Mouse (Mus musculus): Measurements from ENCODE around the gene Asb10. TPM values are rescaled to one million over a fixed set of nuclear protein-coding genes. Genes with fewer than 3 reads are reported as not detected.

Gene Asb10
- polyA plus RNA-seq, 1 experiment from 2014 or later = 0.40 TPM

Other genes starting within 250 kb of the Asb10 start
- gene Kcnh2, start 189.4 kb downstream of the Asb10 start, polyA plus RNA-seq (2015; fragmentation: Nextera tagmentation; extraction: Ambion mirVana) = 6.7 and 7.6 TPM in 2 replicates
- gene Nos3, start 176.2 kb downstream of the Asb10 start, polyA plus RNA-seq (2015; fragmentation: Nextera tagmentation; extraction: Ambion mirVana) = 7.4 and 7.9 TPM in 2 replicates
- 1.6 and 2.4 TPM in 2 replicates for gene Atg9b, start 148.8 kb downstream of the Asb10 start, polyA plus RNA-seq (2015; fragmentation: Nextera tagmentation; extraction: Ambion mirVana)
- gene Abcb8, start 147.3 kb downstream of the Asb10 start, polyA plus RNA-seq (2015; fragmentation: Nextera tagmentation; extraction: Ambion mirVana) = 66.2 and 79.0 TPM in 2 replicates
- gene Asic3, start 127.6 kb downstream of the Asb10 start, polyA plus RNA-seq (2015; fragmentation: Nextera tagmentation; extraction: Ambion mirVana) = 0.14 TPM in 1 of 2 replicates, not detected in the other
- gene Cdk5, start 117.4 kb downstream of the Asb10 start, polyA plus RNA-seq (2015; fragmentation: Nextera tagmentation; extraction: Ambion mirVana) = 35.5 and 38.3 TPM in 2 replicates
- 41.1 and 46.9 TPM in 2 replicates for gene Slc4a2, start 117.1 kb downstream of the Asb10 start, polyA plus RNA-seq (2015; fragmentation: Nextera tagmentation; extraction: Ambion mirVana)
- gene Fastk, start 95.7 kb downstream of the Asb10 start, polyA plus RNA-seq (2015; fragmentation: Nextera tagmentation; extraction: Ambion mirVana) = 104 and 110 TPM in 2 replicates
- 22.4 and 23.6 TPM in 2 replicates for gene Tmub1, start 93.1 kb downstream of the Asb10 start, polyA plus RNA-seq (2015; fragmentation: Nextera tagmentation; extraction: Ambion mirVana)
- gene Agap3, start 88.8 kb downstream of the Asb10 start, polyA plus RNA-seq (2015; fragmentation: Nextera tagmentation; extraction: Ambion mirVana) = 28.7 and 28.9 TPM in 2 replicates
- 0.06 TPM in 1 of 2 replicates, not detected in the other for gene Gbx1, start 13.8 kb downstream of the Asb10 start, polyA plus RNA-seq (2015; fragmentation: Nextera tagmentation; extraction: Ambion mirVana)
- gene 4931409K22Rik, start 15.8 kb upstream of the Asb10 start, polyA plus RNA-seq (2015; fragmentation: Nextera tagmentation; extraction: Ambion mirVana) = 0.05 and 0.08 TPM in 2 replicates
- 86.0 and 87.1 TPM in 2 replicates for gene Abcf2, start 36.5 kb upstream of the Asb10 start, polyA plus RNA-seq (2015; fragmentation: Nextera tagmentation; extraction: Ambion mirVana)
- gene Chpf2, start 45.8 kb upstream of the Asb10 start, polyA plus RNA-seq (2015; fragmentation: Nextera tagmentation; extraction: Ambion mirVana) = 14.7 and 16.0 TPM in 2 replicates
- 15.5 and 18.4 TPM in 2 replicates for gene Smarcd3, start 83.4 kb upstream of the Asb10 start, polyA plus RNA-seq (2015; fragmentation: Nextera tagmentation; extraction: Ambion mirVana)
- gene Nub1, start 144.6 kb upstream of the Asb10 start, polyA plus RNA-seq (2015; fragmentation: Nextera tagmentation; extraction: Ambion mirVana) = 26.8 and 29.0 TPM in 2 replicates
- 10.6 and 11.6 TPM in 2 replicates for gene Wdr86, start 189.7 kb upstream of the Asb10 start, polyA plus RNA-seq (2015; fragmentation: Nextera tagmentation; extraction: Ambion mirVana)
- gene Crygn, start 217.0 kb upstream of the Asb10 start, polyA plus RNA-seq (2015; fragmentation: Nextera tagmentation; extraction: Ambion mirVana) = 1.3 and 1.8 TPM in 2 replicates